Mouse (Mus musculus) liver, postnatal 0 days (tissue): ENCODE measurements at regions not wholly inside any gene's neighbourhood (a gene's known extent, or its start where the extent isn't known, plus 50 kb on each side); places are given as distances from the start of the nearest gene placed in this dataset.

ENCODE experiments used
- CTCF ChIP-seq: sonication (generic); IDR thresholded peaks from 2 replicates; pipeline ENCODE4 v1.5.1; 2016; ENCODE audit warnings: antibody characterized with exemption, low read depth
- EP300 ChIP-seq: IDR thresholded peaks from 2 replicates; pipeline ENCODE4 v1.6.1; 2016; ENCODE audit warnings: antibody characterized with exemption, low read depth, mild to moderate bottlenecking

DNA sequence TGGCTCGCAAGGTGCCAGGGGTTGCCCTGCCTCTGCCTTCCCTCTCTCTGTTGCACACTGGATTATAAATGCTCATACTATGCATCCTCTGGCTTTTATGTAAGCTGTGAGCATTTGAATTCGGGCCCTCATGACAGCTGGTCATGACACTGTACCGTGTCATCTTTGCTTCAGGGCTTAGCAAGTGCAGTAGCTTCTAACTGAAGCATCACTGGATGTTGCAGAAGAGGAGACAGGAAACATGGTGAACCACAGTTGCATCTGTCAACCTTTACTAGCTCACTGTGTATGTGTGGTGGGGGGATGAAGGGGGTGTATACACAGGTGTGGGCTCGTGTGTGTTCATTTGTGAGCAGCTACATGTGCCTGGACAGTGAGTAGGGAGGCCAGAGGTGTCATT lies 216.1 kb upstream of the Stt3b start:
- TF ChIP-seq CTCF (no peak), EP300 (no peak)
